Mouse (Mus musculus): Measurements from ENCODE around the gene Zfp382. TPM values are rescaled to one million over a fixed set of nuclear protein-coding genes. Genes with fewer than 3 reads are reported as not detected.
A peak's percentile ranks its signal among the peaks of the same experiment; 100 is the strongest.

The Zfp382 gene
- total and polyA plus RNA-seq, 3 experiments = 2.6 to 6.8 (median 5.8) TPM

DNA sequence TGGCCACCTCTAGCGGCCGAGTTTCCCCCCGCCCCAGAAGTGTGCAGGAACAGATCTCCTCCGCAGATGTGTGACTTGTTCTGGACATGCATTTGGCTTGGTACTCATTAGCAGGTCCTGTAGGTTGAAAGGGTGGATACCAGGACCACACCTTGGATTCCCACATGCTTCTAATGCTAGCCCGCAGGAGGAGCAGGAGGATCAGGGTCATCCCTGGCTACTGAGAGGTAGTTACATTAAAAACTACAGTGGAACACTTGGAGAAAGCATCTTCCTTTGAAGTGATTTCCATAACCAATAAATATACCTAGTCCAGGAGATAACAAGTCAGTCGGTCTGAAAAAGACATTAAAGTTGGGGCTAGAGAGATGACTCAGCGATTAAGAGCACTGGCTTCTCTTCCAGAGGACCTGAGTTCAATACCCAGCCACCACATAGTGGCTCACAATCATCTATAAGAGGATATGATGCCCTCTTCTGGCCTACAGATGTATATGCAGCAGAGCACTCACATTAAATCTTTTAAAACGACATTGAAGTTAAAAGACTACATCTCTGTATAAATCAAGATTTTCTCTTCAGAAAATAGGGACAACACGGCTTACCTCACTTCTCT is 30.7 kb upstream of the Zfp382 start:
- no peak for DNase-seq (ENCODE audit: low spot score)
- no peaks in the 10 kb centered on the region for H3K9me3 ChIP-seq (replicated peaks)
- H3K4me1 ChIP-seq (ENCODE audit: insufficient read depth, low read depth, low read length) = peaks cover 52% of the 10 kb centered on the region
- TF ChIP-seq GATA1 (IDR thresholded peaks at IDR 0.05; ENCODE audit: borderline replicate concordance, low read length) (no peak), CTCF (IDR thresholded peaks at IDR 0.05; ENCODE audit: low read depth, low read length) (no peak), GATA2 (IDR thresholded peaks at IDR 0.05; ENCODE audit: borderline replicate concordance, low read depth, low read length) (no peak), TAL1 (conservative IDR thresholded peaks at IDR 0.05; ENCODE audit: low read depth, low read length) (no peak), POLR2AphosphoS5 (IDR thresholded peaks at IDR 0.05; ENCODE audit: insufficient replicate concordance, low read depth, low read length) (no peak)
- H3K36me3 ChIP-seq (replicated peaks) = peaks cover 15% of the 10 kb centered on the region
- H3K27me3 ChIP-seq (ENCODE audit: insufficient read depth, low read length) = no peaks in the 10 kb centered on the region
- ATAC-seq (ENCODE audit: extremely low read depth, insufficient number of reproducible peaks, low FRiP score, poor library complexity, severe bottlenecking) = no peak
- H3K4me3 ChIP-seq (ENCODE audit: low read depth, low read length) = peak overlapping the region; percentile 84

GRCm38 (mm10) chr7:30092666-30093065 is 29.1 kb upstream of the Zfp382 start:
- peaks cover 51% of the 10 kb centered on the region for H3K4me1 ChIP-seq (ENCODE audit: insufficient read depth, low read depth, low read length)
- H3K27me3 ChIP-seq (ENCODE audit: insufficient read depth, low read length) = no peaks in the 10 kb centered on the region
- DNase-seq (ENCODE audit: low spot score) (no peak), ATAC-seq (ENCODE audit: extremely low read depth, insufficient number of reproducible peaks, low FRiP score, poor library complexity, severe bottlenecking) (no peak)
- no peak overlapping the region for H3K4me3 ChIP-seq (ENCODE audit: low read depth, low read length)
- no peak for TF ChIP-seq POLR2AphosphoS5 (IDR thresholded peaks at IDR 0.05; ENCODE audit: insufficient replicate concordance, low read depth, low read length)
- TF ChIP-seq GATA2 (IDR thresholded peaks at IDR 0.05; ENCODE audit: borderline replicate concordance, low read depth, low read length) = no peak
- no peak for TF ChIP-seq TAL1 (conservative IDR thresholded peaks at IDR 0.05; ENCODE audit: low read depth, low read length)
- no peak for TF ChIP-seq GATA1 (IDR thresholded peaks at IDR 0.05; ENCODE audit: borderline replicate concordance, low read length)
- no peak for TF ChIP-seq CTCF (IDR thresholded peaks at IDR 0.05; ENCODE audit: low read depth, low read length)
- H3K9me3 ChIP-seq (replicated peaks) = no peaks in the 10 kb centered on the region
- H3K36me3 ChIP-seq (replicated peaks) = peaks cover 8% of the 10 kb centered on the region

- peaks cover 13% of the 10 kb centered on the region for H3K36me3 ChIP-seq (replicated peaks)
- peaks cover 48% of the 10 kb centered on the region for H3K4me1 ChIP-seq (ENCODE audit: insufficient read depth, low read depth, low read length)
- peak overlapping the region; percentile 79; the same call in 1 of the 2 replicates for H3K4me3 ChIP-seq (ENCODE audit: low read depth, low read length)
- no peak for TF ChIP-seq GATA1 (IDR thresholded peaks at IDR 0.05; ENCODE audit: borderline replicate concordance, low read length)
- no peak for TF ChIP-seq CTCF (IDR thresholded peaks at IDR 0.05; ENCODE audit: low read depth, low read length)
- no peak for TF ChIP-seq TAL1 (conservative IDR thresholded peaks at IDR 0.05; ENCODE audit: low read depth, low read length)
- no peak for TF ChIP-seq POLR2AphosphoS5 (IDR thresholded peaks at IDR 0.05; ENCODE audit: insufficient replicate concordance, low read depth, low read length)
- ATAC-seq (ENCODE audit: extremely low read depth, insufficient number of reproducible peaks, low FRiP score, poor library complexity, severe bottlenecking) = no peak
- no peak for DNase-seq (ENCODE audit: low spot score)
- H3K27me3 ChIP-seq (ENCODE audit: insufficient read depth, low read length) = no peaks in the 10 kb centered on the region
- H3K9me3 ChIP-seq (replicated peaks) = no peaks in the 10 kb centered on the region
These were observed 27.8 kb upstream of the Zfp382 start for GRCm38 (mm10) chr7:30093918-30094415.

DNA sequence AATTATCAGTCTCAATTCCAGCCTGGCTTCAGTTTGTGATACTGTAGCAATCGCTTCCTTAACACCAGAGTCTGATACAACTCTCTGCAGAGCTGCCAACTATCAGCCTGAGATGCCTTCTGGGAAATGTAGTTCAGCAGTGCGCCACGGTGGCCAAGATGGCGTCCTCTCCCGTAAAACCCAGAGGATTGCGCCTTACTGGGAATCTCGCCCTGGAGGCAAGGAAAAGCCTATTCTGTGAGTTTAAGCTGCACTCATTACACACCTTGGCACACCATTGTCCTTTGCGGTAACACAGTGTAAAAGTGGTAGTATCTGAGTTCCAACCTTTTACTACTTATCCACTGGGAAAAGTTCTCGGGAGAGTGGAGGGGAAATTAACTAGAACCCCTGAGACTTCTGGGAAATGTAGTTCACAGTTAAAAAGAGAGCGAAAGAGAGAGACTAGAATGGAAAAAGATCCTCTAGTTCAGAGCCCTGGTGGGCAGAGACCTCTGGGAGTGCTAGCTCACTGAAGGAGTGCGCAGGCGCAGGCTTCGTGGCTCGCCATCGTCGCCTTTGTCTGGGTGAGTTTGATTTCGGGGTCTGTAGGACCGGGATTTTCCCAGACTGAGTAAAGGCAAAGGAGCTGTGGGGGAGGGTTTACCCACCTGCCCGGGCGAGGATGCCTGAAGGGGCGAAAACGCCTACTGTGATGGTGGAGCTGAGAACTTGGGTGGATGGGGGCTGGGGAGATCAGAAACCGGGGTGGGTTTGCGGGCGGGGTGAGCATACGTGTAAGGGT is 26.9 kb upstream of the Zfp382 start, which contains the start of gene Zfp260:
Gene Zfp260 (plus strand): TSS at position 132 of the 784 bp plus-strand sequence.
- no peaks in the 10 kb centered on the region for H3K27me3 ChIP-seq (ENCODE audit: insufficient read depth, low read length)
- peak; percentile 84 for DNase-seq (ENCODE audit: low spot score)
- no peaks in the 10 kb centered on the region for H3K9me3 ChIP-seq (replicated peaks)
- TF ChIP-seq CTCF (IDR thresholded peaks at IDR 0.05; ENCODE audit: low read depth, low read length) = no peak
- no peak for TF ChIP-seq GATA1 (IDR thresholded peaks at IDR 0.05; ENCODE audit: borderline replicate concordance, low read length)
- no peak for TF ChIP-seq GATA2 (IDR thresholded peaks at IDR 0.05; ENCODE audit: borderline replicate concordance, low read depth, low read length)
- no peak for TF ChIP-seq TAL1 (conservative IDR thresholded peaks at IDR 0.05; ENCODE audit: low read depth, low read length)
- no peak for TF ChIP-seq POLR2AphosphoS5 (IDR thresholded peaks at IDR 0.05; ENCODE audit: insufficient replicate concordance, low read depth, low read length)
- peak within 1 kb of the TSS; percentile 79 for H3K4me3 ChIP-seq (ENCODE audit: low read depth, low read length)
- peak; percentile 36 for ATAC-seq (ENCODE audit: extremely low read depth, insufficient number of reproducible peaks, low FRiP score, poor library complexity, severe bottlenecking)
- H3K36me3 ChIP-seq (replicated peaks) = peaks cover 19% of the 10 kb centered on the region
- H3K4me1 ChIP-seq (ENCODE audit: insufficient read depth, low read depth, low read length) = peaks cover 39% of the 10 kb centered on the region

- ATAC-seq (ENCODE audit: extremely low read depth, insufficient number of reproducible peaks, low FRiP score, poor library complexity, severe bottlenecking) (no peak), DNase-seq (ENCODE audit: low spot score) (no peak)
- H3K9me3 ChIP-seq (replicated peaks) = no peaks in the 10 kb centered on the region
- H3K4me1 ChIP-seq (ENCODE audit: insufficient read depth, low read depth, low read length) = peaks cover 36% of the 10 kb centered on the region
- no peaks in the 10 kb centered on the region for H3K27me3 ChIP-seq (ENCODE audit: insufficient read depth, low read length)
- peaks cover 22% of the 10 kb centered on the region for H3K36me3 ChIP-seq (replicated peaks)
- H3K4me3 ChIP-seq (ENCODE audit: low read depth, low read length) = peak overlapping the region; percentile 79
- TF ChIP-seq GATA1 (IDR thresholded peaks at IDR 0.05; ENCODE audit: borderline replicate concordance, low read length) (no peak), POLR2AphosphoS5 (IDR thresholded peaks at IDR 0.05; ENCODE audit: insufficient replicate concordance, low read depth, low read length) (no peak), GATA2 (IDR thresholded peaks at IDR 0.05; ENCODE audit: borderline replicate concordance, low read depth, low read length) (no peak), TAL1 (conservative IDR thresholded peaks at IDR 0.05; ENCODE audit: low read depth, low read length) (no peak), CTCF (IDR thresholded peaks at IDR 0.05; ENCODE audit: low read depth, low read length) (no peak)
These were observed 26.1 kb upstream of the Zfp382 start for GRCm38 (mm10) chr7:30095551-30096125.

DNA sequence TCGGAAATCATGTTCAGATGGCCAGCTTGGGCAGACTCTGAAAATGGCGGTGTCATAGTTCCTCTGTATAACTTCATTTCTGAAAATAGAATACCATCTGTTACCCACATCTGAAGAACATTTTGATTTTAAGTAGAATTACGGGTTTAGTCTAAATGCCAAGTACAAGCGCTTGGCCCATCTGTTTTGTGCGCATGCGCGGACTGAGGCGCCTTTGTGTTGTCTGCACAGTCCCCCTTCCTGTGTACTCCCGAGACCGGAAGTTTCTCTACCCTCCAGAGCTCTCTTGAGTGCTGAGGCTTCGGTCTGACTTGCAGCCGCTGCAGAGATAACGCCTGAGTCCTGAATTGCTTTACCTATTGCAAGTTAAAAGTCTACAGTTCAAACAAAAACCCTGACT is 22.4 kb upstream of the Zfp382 start:
- TF ChIP-seq GATA1 (IDR thresholded peaks at IDR 0.05; ENCODE audit: borderline replicate concordance, low read length) (no peak), GATA2 (IDR thresholded peaks at IDR 0.05; ENCODE audit: borderline replicate concordance, low read depth, low read length) (no peak), CTCF (IDR thresholded peaks at IDR 0.05; ENCODE audit: low read depth, low read length) (no peak), TAL1 (conservative IDR thresholded peaks at IDR 0.05; ENCODE audit: low read depth, low read length) (no peak), POLR2AphosphoS5 (IDR thresholded peaks at IDR 0.05; ENCODE audit: insufficient replicate concordance, low read depth, low read length) (no peak)
- no peak for DNase-seq (ENCODE audit: low spot score)
- peaks cover 21% of the 10 kb centered on the region for H3K4me1 ChIP-seq (ENCODE audit: insufficient read depth, low read depth, low read length)
- H3K36me3 ChIP-seq (replicated peaks) = peaks cover 45% of the 10 kb centered on the region
- no peak for ATAC-seq (ENCODE audit: extremely low read depth, insufficient number of reproducible peaks, low FRiP score, poor library complexity, severe bottlenecking)
- H3K27me3 ChIP-seq (ENCODE audit: insufficient read depth, low read length) = no peaks in the 10 kb centered on the region
- H3K9me3 ChIP-seq (replicated peaks) = peaks cover 7% of the 10 kb centered on the region
- H3K4me3 ChIP-seq (ENCODE audit: low read depth, low read length) = no peak overlapping the region

All from G1E (cell line).